Mouse (Mus musculus) right cerebral cortex, postnatal 10 days (tissue): ENCODE measurements around the gene Slc51b.

Experiments
- DNase-seq, 2 experiments: peaks; one replicate each; pipeline ENCODE4 v3.0.0; 2021; ENCODE audit warnings: low spot score in 2 of 2

The Slc51b gene

GRCm38 (mm10) chr9:65408871-65409295 is 13.9 kb downstream of the Slc51b start:
- no peak for DNase-seq

- DNase-seq = no peak
Measured at GRCm38 (mm10) chr9:65407861-65408260, 14.9 kb downstream of the Slc51b start.

GRCm38 (mm10) chr9:65407327-65407726 is 15.4 kb downstream of the Slc51b start:
- no peak for DNase-seq

DNA sequence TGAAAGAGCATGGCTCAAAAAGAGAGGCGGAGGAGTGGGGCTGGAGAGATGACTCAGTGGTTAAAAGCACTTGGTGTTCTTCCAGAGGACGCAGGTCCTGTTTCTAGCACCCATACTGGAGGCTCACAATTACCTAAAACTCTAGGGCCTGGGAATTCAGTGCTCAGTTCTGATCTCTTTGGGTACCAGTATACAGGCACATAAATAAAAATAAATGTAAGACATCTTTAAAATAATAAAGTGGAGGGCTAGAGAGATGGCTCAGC is 17.6 kb downstream of the Slc51b start:
- DNase-seq = no peak

- DNase-seq = peak; percentile 84 to 85
Measured at GRCm38 (mm10) chr9:65404331-65405183, 18.2 kb downstream of the Slc51b start.

- DNase-seq = no peak
Measured at GRCm38 (mm10) chr9:65399934-65400333, 22.8 kb downstream of the Slc51b start.

GRCm38 (mm10) chr9:65398279-65398678 is 24.5 kb downstream of the Slc51b start, which contains the start of gene Rasl12:
Gene Rasl12, plus strand, starts transcription at chr9:65398506.
- DNase-seq = peak; percentile 63 to 67

- no peak for DNase-seq
Measured at GRCm38 (mm10) chr9:65394360-65394759, 28.4 kb downstream of the Slc51b start.

GRCm38 (mm10) chr9:65393606-65394005 is 29.1 kb downstream of the Slc51b start:
- DNase-seq = no peak

DNA sequence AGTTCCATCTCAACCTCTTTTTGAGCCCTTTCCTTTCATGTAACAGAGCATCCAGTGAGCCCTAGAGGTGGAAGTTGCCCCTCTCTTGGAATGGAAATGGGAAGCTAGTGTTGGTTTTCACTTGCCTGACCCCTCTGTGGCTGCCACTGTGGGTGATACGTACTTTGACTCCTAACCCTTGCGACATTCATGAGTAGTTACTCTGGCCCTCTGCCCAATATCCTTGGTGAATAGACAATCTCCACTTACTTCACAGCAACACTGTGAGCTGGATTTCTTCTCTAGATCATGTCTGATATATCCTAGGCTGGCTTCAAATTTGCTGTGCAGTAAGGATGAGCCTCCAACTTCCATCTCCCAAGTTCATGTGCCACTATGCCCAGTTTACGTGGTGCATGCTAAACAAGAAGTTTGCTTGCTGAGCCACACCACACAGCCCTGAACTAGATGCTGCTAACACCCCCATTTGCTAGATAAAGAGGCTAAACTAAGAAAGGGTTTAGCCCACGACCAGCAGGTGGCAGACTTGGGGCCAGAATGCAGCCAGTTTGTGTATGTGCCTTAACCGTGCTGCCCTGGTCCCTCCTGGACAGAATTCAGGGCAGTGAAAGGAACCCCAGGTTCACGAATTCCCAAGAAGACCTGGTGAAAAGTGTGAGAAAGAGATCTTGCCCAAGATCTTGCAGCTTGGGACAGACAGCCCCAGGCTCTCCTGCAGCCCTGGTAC is 30.0 kb downstream of the Slc51b start:
- peak in 1 of 2 experiments; percentile 72 for DNase-seq

- DNase-seq = no peak
Measured at GRCm38 (mm10) chr9:65391613-65391964, 31.2 kb downstream of the Slc51b start, which contains the start of gene Kbtbd13. Gene Kbtbd13, minus strand, starts transcription at chr9:65391652.

GRCm38 (mm10) chr9:65390752-65391612 is 31.8 kb downstream of the Slc51b start:
- DNase-seq = peak in 1 of 2 experiments; percentile 38

GRCm38 (mm10) chr9:65386373-65387140 is 36.2 kb downstream of the Slc51b start:
- no peak for DNase-seq

DNA sequence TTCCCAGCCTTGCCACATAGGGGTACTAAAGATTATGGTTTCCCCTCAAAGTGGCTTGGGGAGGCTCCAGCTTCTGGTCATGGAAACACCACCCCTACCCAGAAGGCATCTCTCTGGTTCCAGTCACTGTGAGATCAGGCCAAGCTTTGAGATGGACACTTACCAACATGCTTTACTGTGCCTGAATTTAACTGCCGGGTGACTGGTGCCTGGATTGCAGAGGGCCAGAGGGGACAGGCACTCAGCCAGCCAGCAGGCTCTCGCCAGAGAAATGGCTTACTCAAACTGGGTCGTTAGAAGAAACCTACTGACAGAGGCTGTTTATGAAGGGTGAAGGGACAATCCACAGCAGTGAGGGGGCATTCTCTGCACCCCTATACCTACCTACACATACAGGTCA is 38.5 kb downstream of the Slc51b start:
- DNase-seq = no peak

DNA sequence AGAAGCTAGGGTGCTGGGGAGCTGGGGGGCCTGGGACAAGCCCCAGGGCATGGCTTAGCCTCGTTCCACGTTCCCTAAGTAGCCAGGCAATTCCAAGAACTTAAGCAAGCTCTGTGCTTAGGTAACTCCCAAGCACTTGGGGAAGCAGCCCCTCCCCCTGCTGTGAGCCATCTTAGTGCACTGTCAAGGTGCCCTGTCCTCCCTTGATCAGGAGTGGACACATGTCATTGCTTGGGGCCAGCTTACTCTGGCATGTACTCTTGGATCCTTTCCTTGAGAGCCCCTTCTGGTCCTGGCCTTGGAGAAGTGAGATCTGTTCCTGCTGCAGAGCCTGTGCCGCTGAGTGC is 40.0 kb downstream of the Slc51b start:
- DNase-seq = no peak

DNA sequence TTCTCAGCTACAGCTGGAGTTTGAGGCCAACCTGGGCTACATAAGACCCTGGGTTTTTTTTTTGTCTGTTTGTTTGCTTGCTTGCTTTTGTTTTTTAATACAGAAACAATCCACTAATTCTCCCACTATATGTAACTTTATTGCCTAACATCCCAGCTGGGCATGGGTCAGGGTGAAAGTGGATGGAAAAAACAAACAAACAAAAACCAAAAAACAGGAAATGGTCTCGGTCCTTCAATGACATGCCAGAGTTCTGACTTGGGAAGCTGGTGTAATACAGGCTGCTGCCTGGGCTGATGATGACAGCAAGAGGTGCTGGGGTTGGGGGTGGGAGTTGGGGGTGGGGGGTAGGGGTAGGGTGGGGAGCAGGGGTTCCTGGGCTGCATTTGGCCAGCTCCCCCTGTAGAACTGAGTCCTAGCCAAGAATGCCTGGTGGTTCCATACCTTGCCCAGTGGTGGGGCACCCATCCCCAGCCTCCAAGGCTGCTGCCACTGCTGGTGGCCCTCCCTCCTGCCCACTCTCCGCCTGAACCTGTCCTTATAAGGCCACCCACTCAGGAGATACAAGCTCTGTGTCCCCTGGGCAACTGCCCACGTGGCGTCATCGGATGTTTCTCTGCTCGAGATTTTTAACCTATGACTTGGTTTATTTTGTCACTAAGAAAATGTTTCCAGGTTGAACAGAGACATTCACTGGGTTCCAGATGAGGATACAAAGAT is 40.6 kb downstream of the Slc51b start:
- no peak for DNase-seq

- no peak for DNase-seq
Measured at GRCm38 (mm10) chr9:65381017-65381590, 41.7 kb downstream of the Slc51b start.

GRCm38 (mm10) chr9:65375163-65375934 is 47.4 kb downstream of the Slc51b start:
- peak; percentile 65 to 71 for DNase-seq

GRCm38 (mm10) chr9:65374468-65375162 is 48.1 kb downstream of the Slc51b start:
- DNase-seq = no peak
